Mouse (Mus musculus): ENCODE data around the gene Lrrc7. TPM values are rescaled to one million over a fixed set of nuclear protein-coding genes. Genes with fewer than 3 reads are reported as not detected.

Lrrc7 gene
- polyA plus RNA-seq, 1 experiment from 2014 or later: 1.0 TPM

- no peak for ATAC-seq
- Histone ChIP-seq H3K27me3 (replicated peaks) (no peaks in the 10 kb centered on the region), H3K36me3 (no peaks in the 10 kb centered on the region), H3K9me3 (no peaks in the 10 kb centered on the region), H3K4me3 (replicated peaks) (no peak overlapping the region), H3K9ac (no peak overlapping the region), H3K27ac (no peak overlapping the region), H3K4me1 (replicated peaks) (no peaks in the 10 kb centered on the region), H3K4me2 (replicated peaks) (no peak overlapping the region)
- 68% methylated on average over 3 of the region's 3 CpGs for WGBS
Measured at GRCm38 (mm10) chr3:158091601-158092000, 470.4 kb downstream of the Lrrc7 start.

- no peak for ATAC-seq
Measured at GRCm38 (mm10) chr3:158077828-158078227, 484.2 kb downstream of the Lrrc7 start.

GRCm38 (mm10) chr3:158077380-158077772 lies 484.6 kb downstream of the Lrrc7 start:
- H3K4me2 ChIP-seq (replicated peaks): no peak overlapping the region
- no peak for ATAC-seq
- no peaks in the 10 kb centered on the region for H3K36me3 ChIP-seq
- H3K9ac ChIP-seq: no peak overlapping the region
- H3K27ac ChIP-seq: no peak overlapping the region
- no peaks in the 10 kb centered on the region for H3K9me3 ChIP-seq
- H3K4me3 ChIP-seq (replicated peaks): no peak overlapping the region
- H3K4me1 ChIP-seq (replicated peaks): no peaks in the 10 kb centered on the region
- WGBS: 55% methylated on average over 1 of the region's 1 CpGs
- no peaks in the 10 kb centered on the region for H3K27me3 ChIP-seq (replicated peaks)

More at GRCm38 (mm10) chr3:158077828-158078227, 484.2 kb downstream of the Lrrc7 start:
- WGBS: 70% methylated on average over 5 of the region's 5 CpGs
- H3K4me1 ChIP-seq (replicated peaks): no peaks in the 10 kb centered on the region
- H3K4me2 ChIP-seq (replicated peaks): no peak overlapping the region
- no peaks in the 10 kb centered on the region for H3K27me3 ChIP-seq (replicated peaks)
- no peak overlapping the region for H3K4me3 ChIP-seq (replicated peaks)
- H3K9ac ChIP-seq: no peak overlapping the region
- H3K9me3 ChIP-seq: no peaks in the 10 kb centered on the region
- no peaks in the 10 kb centered on the region for H3K36me3 ChIP-seq
- no peak overlapping the region for H3K27ac ChIP-seq

GRCm38 (mm10) chr3:158076685-158077379 lies 485.2 kb downstream of the Lrrc7 start:
- Histone ChIP-seq H3K4me3 (replicated peaks) (no peak overlapping the region), H3K9me3 (no peaks in the 10 kb centered on the region), H3K36me3 (no peaks in the 10 kb centered on the region), H3K4me1 (replicated peaks) (no peaks in the 10 kb centered on the region), H3K9ac (no peak overlapping the region), H3K27me3 (replicated peaks) (no peaks in the 10 kb centered on the region), H3K27ac (no peak overlapping the region), H3K4me2 (replicated peaks) (no peak overlapping the region)
- ATAC-seq: no peak
- WGBS: 46% methylated on average over 4 of the region's 4 CpGs

- no peak overlapping the region for H3K4me2 ChIP-seq (replicated peaks)
- H3K4me3 ChIP-seq (replicated peaks): no peak overlapping the region
Measured at GRCm38 (mm10) chr3:158075004-158075403, 487.0 kb downstream of the Lrrc7 start.

GRCm38 (mm10) chr3:158068613-158069263 lies 493.3 kb downstream of the Lrrc7 start:
- 42% methylated on average over 9 of the region's 9 CpGs for WGBS
- Histone ChIP-seq H3K36me3 (no peaks in the 10 kb centered on the region), H3K27me3 (replicated peaks) (no peaks in the 10 kb centered on the region), H3K4me1 (replicated peaks) (no peaks in the 10 kb centered on the region), H3K27ac (no peak overlapping the region), H3K9me3 (no peaks in the 10 kb centered on the region), H3K9ac (no peak overlapping the region), H3K4me2 (replicated peaks) (no peak overlapping the region), H3K4me3 (replicated peaks) (no peak overlapping the region)
- ATAC-seq: no peak

More at GRCm38 (mm10) chr3:158075004-158075403, 487.0 kb downstream of the Lrrc7 start:
- Histone ChIP-seq H3K36me3 (no peaks in the 10 kb centered on the region), H3K27ac (no peak overlapping the region), H3K4me1 (replicated peaks) (no peaks in the 10 kb centered on the region), H3K27me3 (replicated peaks) (no peaks in the 10 kb centered on the region), H3K9me3 (no peaks in the 10 kb centered on the region), H3K9ac (no peak overlapping the region)
- 78% methylated on average over 2 of the region's 2 CpGs for WGBS
- no peak for ATAC-seq

- ATAC-seq: no peak
- H3K27me3 ChIP-seq (replicated peaks): no peaks in the 10 kb centered on the region
- no peaks in the 10 kb centered on the region for H3K36me3 ChIP-seq
- no peak overlapping the region for H3K4me3 ChIP-seq (replicated peaks)
- H3K27ac ChIP-seq: no peak overlapping the region
- H3K4me2 ChIP-seq (replicated peaks): no peak overlapping the region
- H3K4me1 ChIP-seq (replicated peaks): no peaks in the 10 kb centered on the region
- H3K9ac ChIP-seq: no peak overlapping the region
- WGBS: 52% methylated on average over 7 of the region's 7 CpGs
- H3K9me3 ChIP-seq: no peaks in the 10 kb centered on the region
Measured at GRCm38 (mm10) chr3:158067916-158068315, 494.1 kb downstream of the Lrrc7 start.

- H3K9me3 ChIP-seq: no peaks in the 10 kb centered on the region
- H3K36me3 ChIP-seq: no peaks in the 10 kb centered on the region
- H3K9ac ChIP-seq: no peak overlapping the region
- H3K4me2 ChIP-seq (replicated peaks): no peak overlapping the region
- no peaks in the 10 kb centered on the region for H3K4me1 ChIP-seq (replicated peaks)
- H3K27ac ChIP-seq: no peak overlapping the region
- H3K4me3 ChIP-seq (replicated peaks): no peak overlapping the region
- no peak for ATAC-seq
- no peaks in the 10 kb centered on the region for H3K27me3 ChIP-seq (replicated peaks)
- 88% methylated on average over 2 of the region's 2 CpGs for WGBS
Measured at GRCm38 (mm10) chr3:158065256-158065655, 496.8 kb downstream of the Lrrc7 start.

GRCm38 (mm10) chr3:158061811-158062523 lies 500.1 kb downstream of the Lrrc7 start:
- H3K9ac ChIP-seq: no peak overlapping the region
- H3K27me3 ChIP-seq (replicated peaks): no peaks in the 10 kb centered on the region
- no peak overlapping the region for H3K4me2 ChIP-seq (replicated peaks)
- WGBS: 91% methylated on average over 5 of the region's 5 CpGs
- H3K9me3 ChIP-seq: no peaks in the 10 kb centered on the region
- H3K36me3 ChIP-seq: no peaks in the 10 kb centered on the region
- no peak overlapping the region for H3K4me3 ChIP-seq (replicated peaks)
- no peak overlapping the region for H3K27ac ChIP-seq
- ATAC-seq: no peak
- H3K4me1 ChIP-seq (replicated peaks): no peaks in the 10 kb centered on the region

GRCm38 (mm10) chr3:158060621-158061291 lies 501.3 kb downstream of the Lrrc7 start:
- 82% methylated on average over 2 of the region's 2 CpGs for WGBS
- no peak overlapping the region for H3K27ac ChIP-seq
- no peak for ATAC-seq
- no peak overlapping the region for H3K4me3 ChIP-seq (replicated peaks)
- H3K27me3 ChIP-seq (replicated peaks): no peaks in the 10 kb centered on the region
- H3K4me2 ChIP-seq (replicated peaks): no peak overlapping the region
- H3K4me1 ChIP-seq (replicated peaks): no peaks in the 10 kb centered on the region
- H3K9me3 ChIP-seq: no peaks in the 10 kb centered on the region
- H3K36me3 ChIP-seq: peaks cover 6% of the 10 kb centered on the region; the same call in 1 of the 2 replicates
- no peak overlapping the region for H3K9ac ChIP-seq

- no peaks in the 10 kb centered on the region for H3K9me3 ChIP-seq
- 81% methylated on average over 2 of the region's 2 CpGs for WGBS
- H3K36me3 ChIP-seq: no peaks in the 10 kb centered on the region
- H3K4me3 ChIP-seq (replicated peaks): no peak overlapping the region
- no peak overlapping the region for H3K27ac ChIP-seq
- H3K9ac ChIP-seq: no peak overlapping the region
- no peak for ATAC-seq
- no peak overlapping the region for H3K4me2 ChIP-seq (replicated peaks)
- H3K27me3 ChIP-seq (replicated peaks): no peaks in the 10 kb centered on the region
- H3K4me1 ChIP-seq (replicated peaks): no peaks in the 10 kb centered on the region
Measured at GRCm38 (mm10) chr3:158049508-158049907, 512.5 kb downstream of the Lrrc7 start.

- H3K4me2 ChIP-seq (replicated peaks): no peak overlapping the region
- no peak overlapping the region for H3K4me3 ChIP-seq (replicated peaks)
- H3K4me1 ChIP-seq (replicated peaks): no peaks in the 10 kb centered on the region
- no peak for ATAC-seq
- no peak overlapping the region for H3K27ac ChIP-seq
- no peaks in the 10 kb centered on the region for H3K36me3 ChIP-seq
- WGBS: 85% methylated on average over 2 of the region's 2 CpGs
- no peak overlapping the region for H3K9ac ChIP-seq
- H3K9me3 ChIP-seq: no peaks in the 10 kb centered on the region
- no peaks in the 10 kb centered on the region for H3K27me3 ChIP-seq (replicated peaks)
Measured at GRCm38 (mm10) chr3:158040755-158041154, 521.3 kb downstream of the Lrrc7 start.

Measured in intestine, embryonic 15.5 days (tissue).